In genomic region chr2:154558264-154559039, GRCm38 (mm10) we compare ENCODE assay signal across 8 mouse cellular contexts. TPM values are rescaled to one million over a fixed set of nuclear protein-coding genes. Genes with fewer than 3 reads are reported as not detected.
DNase-seq lines count a peak whose midpoint lies in the region; ATAC-seq and TF ChIP-seq lines count a peak whose summit lies in the region.

Gene Necab3, minus strand, starts transcription at chr2:154558890.

- H3K4me2 ChIP-seq in liver, postnatal 0 days (ENCODE audit: low read depth, low read length), result peak within 1 kb of the TSS; percentile 69

- DNase-seq in left cerebral cortex, adult 18-20 months (ENCODE audit: low spot score in 2 of 2), result peak; percentile 67 to 76
- no peak for DNase-seq in left cerebral cortex, adult 11 months (ENCODE audit: low spot score)
- DNase-seq in cerebellum, adult 9-10 months, result peak; percentile 55
- DNase-seq in gastrocnemius, adult 2 months, result peak; percentile 75
- DNase-seq in kidney, postnatal 10 days, result peak; percentile 52
- peak; percentile 63 for DNase-seq in liver, postnatal 0 days
- DNase-seq in right cerebral cortex, postnatal 10 days (ENCODE audit: low spot score in 2 of 2), result peak; percentile 74 to 78
- no peak for DNase-seq in ovary, adult 18-20 months (ENCODE audit: low spot score)

- peaks cover 25% of the 10 kb centered on the region for H3K36me3 ChIP-seq in liver, postnatal 0 days (replicated peaks; ENCODE audit: insufficient read depth, low read length)

- H3K9ac ChIP-seq in liver, postnatal 0 days (replicated peaks), result peak within 1 kb of the TSS; percentile 50

- 9% methylated on average over 26 of the region's 34 CpGs for WGBS in liver, postnatal 0 days (ENCODE audit: insufficient replicate concordance)

- H3K4me3 ChIP-seq in gastrocnemius, adult 2 months, result peak within 1 kb of the TSS; percentile 67
- peak within 1 kb of the TSS; percentile 34 for H3K4me3 ChIP-seq in liver, postnatal 0 days (ENCODE audit: low read depth, low read length)

- no peaks in the 10 kb centered on the region for H3K9me3 ChIP-seq in liver, postnatal 0 days (ENCODE audit: low read length)

- no peak for TF ChIP-seq EP300 in liver, postnatal 0 days (IDR thresholded peaks at IDR 0.05; ENCODE audit: low read depth)

- peak; percentile 77 for ATAC-seq in liver, postnatal 0 days

- H3K27ac ChIP-seq in gastrocnemius, adult 2 months, result peak within 1 kb of the TSS; percentile 54
- no peak within 1 kb of the TSS for H3K27ac ChIP-seq in liver, postnatal 0 days (ENCODE audit: low read depth)

- TF ChIP-seq CTCF in gastrocnemius, adult 2 months (IDR thresholded peaks at IDR 0.05), result no peak
- no peak for TF ChIP-seq CTCF in liver, postnatal 0 days (IDR thresholded peaks at IDR 0.05; ENCODE audit: low read depth)

- H3K27me3 ChIP-seq in liver, postnatal 0 days (ENCODE audit: insufficient read depth, low read length), result no peaks in the 10 kb centered on the region

- intact Hi-C loops in gastrocnemius, adult 2 months (cut with DNase I), result loop anchor here (5.0 kb wide), 1 partner anchor 384 kb away; no protein-coding TSS in a partner anchor

- H3K4me1 ChIP-seq in liver, postnatal 0 days (ENCODE audit: insufficient read depth), result peaks cover 15% of the 10 kb centered on the region

RNA-seq across cellular contexts. Expression of gene Necab3, which starts in this region (rescaled TPM):
- total RNA-seq in left cerebral cortex, adult 18-20 months (2021), result 10 to 100 TPM; 69.4 to 81.9 TPM
- total RNA-seq in gastrocnemius, adult 2 months (2021), result under 1 TPM; 0.33 to 0.36 TPM
- polyA plus RNA-seq in liver, postnatal 0 days (2015; fragmentation: Nextera tagmentation; extraction: Ambion mirVana), result 0.13 and 0.19 TPM in 2 replicates

Comparison
In these comparisons a context has a peak if more than half of its experiments do, and no peak if none do; other contexts are left out.
1. RNA of gene Necab3 (total RNA-seq): 69.4 to 81.9 TPM in left cerebral cortex, adult 18-20 months; 0.33 to 0.36 TPM in gastrocnemius, adult 2 months; every median in the first group is over 10 times any median in the second.
2. DNase-seq: peak in left cerebral cortex, adult 18-20 months (2 of 2), cerebellum, adult 9-10 months (single experiment), kidney, postnatal 10 days (single experiment) and right cerebral cortex, postnatal 10 days (2 of 2); none in left cerebral cortex, adult 11 months (single experiment) and ovary, adult 18-20 months (single experiment).
3. Peak in DNase-seq, H3K4me3 ChIP-seq and H3K27ac ChIP-seq in gastrocnemius, adult 2 months; RNA of the gene not detected or under 1 TPM.
4. Peak in DNase-seq, ATAC-seq, H3K4me3 ChIP-seq, H3K9ac ChIP-seq and H3K4me2 ChIP-seq in liver, postnatal 0 days; RNA of the gene not detected or under 1 TPM.